Mouse (Mus musculus) kidney, postnatal 0 days (tissue): ENCODE measurements around the gene Hoxb6. TPM values are rescaled to one million over a fixed set of nuclear protein-coding genes. Genes with fewer than 3 reads are reported as not detected.

Experiments used
- ATAC-seq: fragments of 200-750 bp; cut with Nextera tagmentation; replicated peaks from 2 replicates; pipeline ENCODE4 v1.8.0; 2017; ENCODE audit warnings: low read depth, moderate number of reproducible peaks, moderate TSS enrichment, moderate library complexity; ENCODE audit not compliant: low FRiP score
- DNase-seq: peaks from one replicate; pipeline ENCODE4 v3.0.0-alpha.2; 2016; ENCODE audit warnings: low spot score
- H3K27ac ChIP-seq: fragments of 300-500 bp; sonication (generic); 2 replicates; pipeline ENCODE4 v1.5.1; 2014; ENCODE audit warnings: mild to moderate bottlenecking
- H3K27me3 ChIP-seq: fragments of 300-500 bp; sonication (generic); 2 replicates; pipeline ENCODE4 v1.6.1; 2014; ENCODE audit warnings: low read length, mixed read lengths; ENCODE audit not compliant: insufficient read depth
- H3K36me3 ChIP-seq: fragments of 300-500 bp; sonication (generic); 2 replicates; pipeline ENCODE4 v1.6.1; 2014; ENCODE audit warnings: low read length, mixed read lengths; ENCODE audit not compliant: insufficient read depth
- H3K4me1 ChIP-seq: fragments of 300-500 bp; sonication (generic); replicated peaks from 2 replicates; pipeline ENCODE4 v1.6.1; 2014; ENCODE audit warnings: antibody characterized with exemption, low read length, mixed read lengths; ENCODE audit not compliant: insufficient read depth
- H3K4me2 ChIP-seq: fragments of 300-500 bp; sonication (generic); 2 replicates; pipeline ENCODE4 v1.6.1; 2014; ENCODE audit warnings: mild to moderate bottlenecking, low read length, moderate library complexity, mixed read lengths
- H3K4me3 ChIP-seq: fragments of 300-500 bp; sonication (generic); replicated peaks from 2 replicates; pipeline ENCODE4 v1.5.1; 2014; ENCODE audit warnings: low read depth, low read length
- H3K9ac ChIP-seq: fragments of 300-500 bp; sonication (generic); 2 replicates; pipeline ENCODE4 v1.6.1; 2014; ENCODE audit warnings: low read depth, low read length
- H3K9me3 ChIP-seq: fragments of 300-500 bp; sonication (generic); replicated peaks from 2 replicates; pipeline ENCODE4 v1.6.1; 2016; ENCODE audit warnings: low read length, inconsistent platforms, mixed read lengths
- CTCF ChIP-seq: IDR thresholded peaks from 2 replicates; pipeline ENCODE4 v1.5.1; 2016; ENCODE audit warnings: antibody characterized with exemption, low read depth, mild to moderate bottlenecking, moderate library complexity
- WGBS: fragments of 180-500 bp; shearing (Covaris S2); extraction: QIAGEN DNeasy Blood & Tissue Kit; methylation state at CpG from one replicate; pipeline ENCODE4 v1.1.7; 2014; 5-methylcytosine and 5-hydroxymethylcytosine counted together
- polyA plus RNA-seq: library from polyadenylated mRNA; unstranded; fragments of >200 nt; fragmentation: Nextera tagmentation; extraction: Ambion mirVana; gene quantifications from 2 replicates; pipeline ENCODE4 v1.2.1, GENCODE M21; 2015

The Hoxb6 gene
- polyA plus RNA-seq, result 45.0 and 47.8 TPM in 2 replicates

- peak; percentile 56 for ATAC-seq
Measured at GRCm38 (mm10) chr11:96291681-96292564, at the start of gene Hoxb6. Gene Hoxb6 (plus strand): TSS chr11:96292476.

GRCm38 (mm10) chr11:96250901-96251300, 41.4 kb upstream of the Hoxb6 start:
- Histone ChIP-seq H3K9ac (peak overlapping the region; percentile 91), H3K4me3 (peak overlapping the region; percentile 77), H3K27ac (peak overlapping the region; percentile 92), H3K27me3 (no peaks in the 10 kb centered on the region), H3K4me2 (peak overlapping the region; percentile 65), H3K9me3 (no peaks in the 10 kb centered on the region), H3K4me1 (peaks cover 19% of the 10 kb centered on the region), H3K36me3 (no peaks in the 10 kb centered on the region)
- peak; percentile 71 for ATAC-seq
- no peak for TF ChIP-seq CTCF
- peak; percentile 93 for DNase-seq
- 3% methylated on average over 14 of the region's 14 CpGs for WGBS

More at GRCm38 (mm10) chr11:96291681-96292564, at the start of gene Hoxb6:
- Histone ChIP-seq H3K27me3 (no peaks in the 10 kb centered on the region), H3K4me3 (peak within 1 kb of the TSS; percentile 83), H3K9me3 (no peaks in the 10 kb centered on the region), H3K36me3 (no peaks in the 10 kb centered on the region), H3K9ac (peak within 1 kb of the TSS; percentile 98), H3K27ac (peak within 1 kb of the TSS; percentile 99), H3K4me1 (peaks cover 30% of the 10 kb centered on the region), H3K4me2 (peak within 1 kb of the TSS; percentile 96)
- WGBS, result 2% methylated on average over 22 of the region's 22 CpGs
- peak; percentile 97 for DNase-seq
- TF ChIP-seq CTCF, result no peak

- no peak for TF ChIP-seq CTCF
- H3K4me1 ChIP-seq, result peaks cover 24% of the 10 kb centered on the region
- DNase-seq, result peak; percentile 62
- under 1% methylated on average over 46 of the region's 46 CpGs for WGBS
- peak overlapping the region; percentile 91 for H3K9ac ChIP-seq
- H3K9me3 ChIP-seq, result no peaks in the 10 kb centered on the region
- H3K27me3 ChIP-seq, result no peaks in the 10 kb centered on the region
- no peaks in the 10 kb centered on the region for H3K36me3 ChIP-seq
- peak overlapping the region; percentile 77 for H3K4me3 ChIP-seq
- peak overlapping the region; percentile 65 for H3K4me2 ChIP-seq
- H3K27ac ChIP-seq, result peak overlapping the region; percentile 92
- ATAC-seq, result peak; percentile 83
Measured at GRCm38 (mm10) chr11:96251480-96252031, 40.7 kb upstream of the Hoxb6 start.

GRCm38 (mm10) chr11:96252541-96253120, 39.6 kb upstream of the Hoxb6 start:
- H3K9me3 ChIP-seq, result no peaks in the 10 kb centered on the region
- peak overlapping the region; percentile 65 for H3K4me2 ChIP-seq
- no peak for TF ChIP-seq CTCF
- H3K27me3 ChIP-seq, result no peaks in the 10 kb centered on the region
- peak overlapping the region; percentile 91 for H3K9ac ChIP-seq
- WGBS, result 9% methylated on average over 12 of the region's 12 CpGs
- ATAC-seq, result no peak
- no peaks in the 10 kb centered on the region for H3K36me3 ChIP-seq
- H3K4me3 ChIP-seq, result peak overlapping the region; percentile 77
- DNase-seq, result no peak
- H3K27ac ChIP-seq, result peak overlapping the region; percentile 92
- H3K4me1 ChIP-seq, result peaks cover 26% of the 10 kb centered on the region

GRCm38 (mm10) chr11:96254221-96254620, 38.1 kb upstream of the Hoxb6 start:
- DNase-seq (peak; percentile 64), ATAC-seq (no peak)
- H3K27ac ChIP-seq, result peak overlapping the region; percentile 92
- 5% methylated on average over 11 of the region's 11 CpGs for WGBS
- H3K9ac ChIP-seq, result peak overlapping the region; percentile 91; the same call in 1 of the 2 replicates
- peaks cover 40% of the 10 kb centered on the region for H3K4me1 ChIP-seq
- no peak for TF ChIP-seq CTCF
- H3K9me3 ChIP-seq, result no peaks in the 10 kb centered on the region
- peak overlapping the region; percentile 77 for H3K4me3 ChIP-seq
- no peaks in the 10 kb centered on the region for H3K27me3 ChIP-seq
- peak overlapping the region; percentile 65 for H3K4me2 ChIP-seq
- no peaks in the 10 kb centered on the region for H3K36me3 ChIP-seq
